Mouse (Mus musculus) C2C12 (cell line): ENCODE measurements around the gene Cd80.

ENCODE experiments used
- CEBPB ChIP-seq: IDR thresholded peaks from one replicate; pipeline ENCODE4 v1.6.1; 2011; ENCODE audit warnings: low read depth, mild to moderate bottlenecking, control low read depth, moderate library complexity
- CTCF ChIP-seq: IDR thresholded peaks from one replicate; pipeline ENCODE4 v1.5.1; 2011; ENCODE audit not compliant: control insufficient read depth, insufficient read depth, insufficient read length
- FOSL1 ChIP-seq: IDR thresholded peaks from one replicate; pipeline ENCODE4 v1.8.0; 2011; ENCODE audit warnings: mild to moderate bottlenecking, low read length; ENCODE audit not compliant: poor library complexity, insufficient read depth, severe bottlenecking
- MAX ChIP-seq: IDR thresholded peaks from one replicate; pipeline ENCODE4 v1.6.1; 2011; ENCODE audit warnings: mild to moderate bottlenecking, control low read depth
- MYOD1 ChIP-seq: IDR thresholded peaks from one replicate; pipeline ENCODE4 v1.6.1; 2011; ENCODE audit warnings: low read depth; ENCODE audit not compliant: control insufficient read depth, insufficient read length
- MYOG ChIP-seq: IDR thresholded peaks from one replicate; pipeline ENCODE4 v1.6.1; 2011; ENCODE audit not compliant: control insufficient read depth, insufficient read length; ENCODE audit errors: extremely low read depth
- USF1 ChIP-seq: IDR thresholded peaks from one replicate; pipeline ENCODE4 v1.6.1; 2011; ENCODE audit warnings: low read depth, mild to moderate bottlenecking, control low read depth, moderate library complexity

GRCm38 (mm10) chr16:38483582-38484309 is 28.4 kb downstream of the Cd80 start:
- no peak for TF ChIP-seq CTCF
- TF ChIP-seq MAX = no peak
- no peak for TF ChIP-seq USF1
- TF ChIP-seq CEBPB = no peak
- no peak for TF ChIP-seq MYOD1
- no peak for TF ChIP-seq MYOG
- no peak for TF ChIP-seq FOSL1
